Mouse (Mus musculus) olfactory bulb, adult 2 months (tissue): ENCODE results near the gene Dhx37. TPM values are rescaled to one million over a fixed set of nuclear protein-coding genes. Genes with fewer than 3 reads are reported as not detected.
"Not testable (repeated sequence)": the region's sequence is repeated elsewhere in the genome, so short reads cannot be mapped to it uniquely, and the experiment has no call there.

ENCODE experiments used
- H3K27ac ChIP-seq: fragments of 200-500 bp; 2 replicates; pipeline ENCODE4 v1.5.1; 2012; ENCODE audit warnings: low read depth, low read length; ENCODE audit not compliant: insufficient read depth
- H3K4me1 ChIP-seq: fragments of 200-500 bp; 2 replicates; pipeline ENCODE4 v1.6.1; 2012; ENCODE audit warnings: low read length; ENCODE audit not compliant: control insufficient read depth, insufficient read depth
- H3K4me3 ChIP-seq: fragments of 200-500 bp; 2 replicates; pipeline ENCODE4 v1.5.1; 2012; ENCODE audit warnings: mild to moderate bottlenecking, low read depth, low read length, moderate library complexity; ENCODE audit not compliant: insufficient read depth
- CTCF ChIP-seq: fragments of 200-500 bp; IDR thresholded peaks from 2 replicates; pipeline ENCODE4 v1.5.1; 2012; ENCODE audit warnings: low read depth, mild to moderate bottlenecking, low read length, moderate library complexity; ENCODE audit not compliant: insufficient read depth
- POLR2A ChIP-seq: fragments of 200-500 bp; IDR thresholded peaks from 2 replicates; pipeline ENCODE4 v1.6.1; 2012; ENCODE audit warnings: mild to moderate bottlenecking, low read depth, low read length, moderate library complexity; ENCODE audit not compliant: insufficient read depth
- WGBS: fragments of 180-500 bp; shearing (Covaris S2); methylation state at CpG from one replicate; pipeline ENCODE4 v1.1.7; 2018; 5-methylcytosine and 5-hydroxymethylcytosine counted together
- polyA plus RNA-seq: library from polyadenylated mRNA; stranded (reverse); fragments of >200 nt; gene quantifications from 2 replicates; pipeline ENCODE4 v1.2.4, GENCODE M21; 2012; ENCODE audit warnings: low replicate concordance; ENCODE audit not compliant: missing spikeins, insufficient read depth, insufficient read length

The Dhx37 gene
- polyA plus RNA-seq, 1 experiment: not detected

DNA sequence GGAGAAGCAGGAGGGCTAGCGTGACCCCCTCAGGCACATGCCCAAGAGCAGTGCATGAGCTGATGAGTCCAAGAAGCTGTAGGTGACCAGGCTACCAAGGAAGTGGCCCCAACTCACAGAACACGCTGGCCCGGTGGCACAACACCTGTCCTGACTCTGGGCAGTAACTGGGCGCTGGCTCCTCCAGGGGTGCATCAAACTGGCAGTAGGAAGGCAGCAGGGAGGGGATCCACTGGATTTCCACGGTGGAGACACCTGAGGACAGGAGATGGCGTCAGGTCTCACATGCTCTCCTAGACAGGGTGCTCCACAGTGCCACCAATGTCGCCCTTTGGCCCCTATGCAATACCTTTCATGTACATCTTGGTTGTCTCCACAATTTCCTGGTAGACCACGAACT is 17.7 kb downstream of the Dhx37 start:
- WGBS: 95% methylated on average over 8 of the region's 8 CpGs
- H3K27ac ChIP-seq: no peak overlapping the region
- H3K4me3 ChIP-seq: no peak overlapping the region
- TF ChIP-seq CTCF: no peak
- no peak for TF ChIP-seq POLR2A
- no peaks in the 10 kb centered on the region for H3K4me1 ChIP-seq

DNA sequence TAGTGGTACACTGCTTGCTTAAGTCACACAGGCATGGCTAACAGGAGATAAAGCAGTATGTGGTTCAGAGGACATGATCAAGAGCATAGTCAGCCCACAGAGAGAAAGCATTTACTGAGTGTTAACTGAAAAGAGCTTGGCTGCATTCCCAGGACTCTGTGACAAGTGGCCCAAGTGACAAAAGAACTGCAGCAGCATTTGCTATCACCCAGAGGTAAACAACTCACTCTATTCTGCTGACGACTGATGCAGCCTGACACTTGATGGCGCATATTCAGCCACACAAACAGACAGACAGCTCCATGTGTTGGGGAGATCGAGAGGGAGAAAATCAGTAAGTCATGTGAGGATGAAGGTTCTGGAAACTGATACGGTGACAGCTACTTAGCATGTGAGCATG is 20.2 kb downstream of the Dhx37 start:
- no peak for TF ChIP-seq CTCF
- TF ChIP-seq POLR2A: no peak
- WGBS: 51% methylated on average over 4 of the region's 4 CpGs
- Histone ChIP-seq H3K27ac (no peak overlapping the region; the same call in 1 of the 2 replicates), H3K4me1 (no peaks in the 10 kb centered on the region), H3K4me3 (no peak overlapping the region)

DNA sequence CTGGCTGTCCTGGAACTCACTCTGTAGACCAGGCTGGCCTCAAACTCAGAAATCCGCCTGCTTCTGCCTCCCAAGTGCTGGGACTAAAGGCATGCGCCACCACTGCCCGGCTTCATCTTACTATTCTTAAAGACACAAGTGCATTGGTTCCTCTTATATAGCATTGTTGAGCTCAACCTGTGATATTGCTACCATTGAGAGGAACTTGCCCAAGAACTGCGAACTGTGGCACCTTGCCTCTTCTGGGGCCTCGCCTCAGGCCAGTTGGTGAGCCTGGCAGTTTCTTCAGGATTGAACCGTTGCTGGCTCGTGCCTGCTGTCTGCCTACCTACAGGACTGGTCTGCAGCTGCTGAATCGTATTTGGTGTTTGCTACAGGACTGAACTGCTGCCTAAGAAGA is 21.4 kb downstream of the Dhx37 start:
- not testable (repeated sequence) for H3K4me3 ChIP-seq, H3K27ac ChIP-seq, H3K4me1 ChIP-seq
- WGBS: 87% methylated on average over 8 of the region's 8 CpGs

DNA sequence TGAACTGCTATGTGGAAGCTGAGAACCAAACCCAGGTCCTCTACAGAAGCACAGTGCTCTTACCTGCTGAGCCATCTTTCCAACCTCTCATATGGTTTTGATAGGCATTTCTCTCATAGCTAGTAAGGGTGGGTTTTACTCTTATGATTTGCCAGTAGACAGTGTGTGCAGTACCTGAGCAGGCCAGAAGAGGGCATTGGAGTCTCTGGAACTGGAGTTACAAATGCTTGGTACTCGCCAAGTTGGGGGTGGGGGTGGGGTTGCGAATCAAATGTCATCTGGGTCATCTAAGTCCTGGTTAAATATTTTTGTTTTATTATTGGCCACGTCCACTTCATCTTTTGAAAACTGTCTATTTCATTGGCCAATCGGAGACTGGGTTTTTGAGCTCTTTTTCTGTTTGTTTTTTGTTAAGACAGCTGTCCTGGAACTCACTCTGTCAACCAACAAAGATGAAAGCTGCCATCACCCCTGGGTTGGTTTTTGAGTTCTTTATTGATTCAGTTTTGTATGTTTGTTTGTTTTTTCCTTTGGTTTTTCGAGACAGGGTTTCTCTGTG is 21.9 kb downstream of the Dhx37 start:
- WGBS: 59% methylated on average over 5 of the region's 5 CpGs
- Histone ChIP-seq H3K4me3 (no peak overlapping the region), H3K4me1 (peaks cover 8% of the 10 kb centered on the region), H3K27ac (no peak overlapping the region)
- no peak for TF ChIP-seq POLR2A
- TF ChIP-seq CTCF: no peak

DNA sequence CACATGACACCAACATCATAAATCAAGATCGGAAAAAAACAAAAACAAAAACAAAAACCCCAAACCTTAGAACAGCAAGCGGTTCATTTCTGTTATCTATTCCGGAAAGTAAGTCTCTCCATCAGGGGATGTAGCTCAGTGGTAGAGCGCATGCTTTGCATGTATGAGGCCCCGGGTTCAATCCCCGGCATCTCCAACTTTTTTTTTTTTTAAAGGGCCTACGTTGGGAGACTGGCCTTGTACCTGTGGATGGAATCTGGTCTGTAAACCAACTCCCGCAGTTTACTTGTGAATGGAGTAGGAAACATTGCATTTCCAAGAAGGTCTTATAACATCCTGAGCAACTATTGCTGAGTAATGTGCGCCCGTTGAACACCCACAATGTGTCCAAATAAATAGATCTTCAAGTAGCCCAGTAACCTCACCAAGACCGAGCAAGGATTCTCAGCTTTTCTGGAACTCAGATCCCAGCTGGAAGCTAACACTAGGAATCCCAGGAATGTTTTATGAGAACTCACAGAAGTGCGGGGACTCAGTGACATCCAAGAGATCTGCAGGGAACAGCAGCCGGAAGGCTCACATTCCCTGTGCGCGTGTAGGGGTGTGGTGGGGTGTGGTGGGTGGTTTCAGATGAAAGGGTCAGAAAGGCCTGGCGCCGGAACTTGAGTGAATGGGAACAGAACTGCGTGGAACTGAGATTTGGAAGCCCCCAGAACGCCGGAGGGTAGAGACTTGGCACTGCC is 24.4 kb downstream of the Dhx37 start:
- Histone ChIP-seq H3K27ac (peak overlapping the region; percentile 41; the same call in 1 of the 2 replicates), H3K4me3 (no peak overlapping the region)
- 30% methylated on average over 20 of the region's 20 CpGs for whole genome bisulfite sequencing

DNA sequence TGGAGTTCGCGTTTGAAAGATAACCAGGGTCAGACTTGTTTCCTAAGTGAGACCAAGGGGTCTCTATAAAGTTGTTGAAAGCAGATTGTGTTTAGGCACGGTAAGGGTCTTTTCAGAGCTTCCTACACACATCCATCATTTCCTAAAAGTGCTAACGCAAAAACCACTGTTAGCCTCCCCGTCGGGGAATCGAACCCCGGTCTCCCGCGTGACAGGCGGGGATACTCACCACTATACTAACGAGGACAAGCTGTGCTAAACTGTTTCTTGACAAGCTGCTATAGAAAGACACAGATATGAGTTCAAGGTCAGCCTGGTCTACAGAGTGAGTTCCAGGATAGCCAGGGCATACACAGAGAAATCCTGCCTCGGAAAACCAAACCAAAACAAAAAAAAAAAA is 25.1 kb downstream of the Dhx37 start:
- 9% methylated on average over 13 of the region's 13 CpGs for WGBS

More for the DNA sequence above, 24.4 kb downstream of the Dhx37 start:
- H3K4me1 ChIP-seq: peaks cover 19% of the 10 kb centered on the region
- TF ChIP-seq POLR2A (no peak), CTCF (no peak)

DNA sequence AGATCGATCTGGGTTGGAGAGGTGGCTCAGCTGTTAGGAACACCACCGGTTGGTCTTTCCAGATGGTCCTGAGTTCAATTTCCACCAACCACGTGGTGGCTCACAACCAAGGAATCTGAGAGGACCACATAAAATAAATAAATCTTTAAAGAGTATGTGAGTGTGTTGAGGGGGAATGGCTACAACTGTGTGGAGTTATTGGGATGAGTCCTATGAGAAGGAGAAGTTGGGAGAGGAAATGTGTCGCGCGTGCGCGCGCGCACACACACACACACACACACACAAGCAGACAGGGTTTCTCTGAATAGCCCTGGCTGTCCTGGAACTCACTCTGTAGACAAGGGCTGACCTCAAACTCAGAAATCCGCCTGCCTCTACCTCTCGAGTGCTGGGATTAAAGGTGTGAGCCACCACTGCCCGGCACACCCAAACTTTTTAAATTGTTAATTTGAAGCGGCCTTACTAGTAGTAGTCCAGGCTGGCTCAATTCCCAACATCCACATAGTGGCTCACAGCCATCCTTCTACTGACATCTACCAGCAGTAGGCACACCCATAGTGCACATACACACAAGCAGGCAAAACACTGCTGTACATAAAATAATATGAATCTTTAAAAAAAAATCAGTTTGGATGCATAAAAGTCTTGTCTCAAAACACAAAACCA is 25.9 kb downstream of the Dhx37 start:
- WGBS: 83% methylated on average over 14 of the region's 14 CpGs
- H3K4me3 ChIP-seq: no peak overlapping the region

More for the DNA sequence above, 25.1 kb downstream of the Dhx37 start:
- no peak for TF ChIP-seq POLR2A
- no peak for TF ChIP-seq CTCF
- Histone ChIP-seq H3K4me1 (peaks cover 20% of the 10 kb centered on the region), H3K4me3 (no peak overlapping the region), H3K27ac (peak overlapping the region; percentile 41; the same call in 1 of the 2 replicates)

DNA sequence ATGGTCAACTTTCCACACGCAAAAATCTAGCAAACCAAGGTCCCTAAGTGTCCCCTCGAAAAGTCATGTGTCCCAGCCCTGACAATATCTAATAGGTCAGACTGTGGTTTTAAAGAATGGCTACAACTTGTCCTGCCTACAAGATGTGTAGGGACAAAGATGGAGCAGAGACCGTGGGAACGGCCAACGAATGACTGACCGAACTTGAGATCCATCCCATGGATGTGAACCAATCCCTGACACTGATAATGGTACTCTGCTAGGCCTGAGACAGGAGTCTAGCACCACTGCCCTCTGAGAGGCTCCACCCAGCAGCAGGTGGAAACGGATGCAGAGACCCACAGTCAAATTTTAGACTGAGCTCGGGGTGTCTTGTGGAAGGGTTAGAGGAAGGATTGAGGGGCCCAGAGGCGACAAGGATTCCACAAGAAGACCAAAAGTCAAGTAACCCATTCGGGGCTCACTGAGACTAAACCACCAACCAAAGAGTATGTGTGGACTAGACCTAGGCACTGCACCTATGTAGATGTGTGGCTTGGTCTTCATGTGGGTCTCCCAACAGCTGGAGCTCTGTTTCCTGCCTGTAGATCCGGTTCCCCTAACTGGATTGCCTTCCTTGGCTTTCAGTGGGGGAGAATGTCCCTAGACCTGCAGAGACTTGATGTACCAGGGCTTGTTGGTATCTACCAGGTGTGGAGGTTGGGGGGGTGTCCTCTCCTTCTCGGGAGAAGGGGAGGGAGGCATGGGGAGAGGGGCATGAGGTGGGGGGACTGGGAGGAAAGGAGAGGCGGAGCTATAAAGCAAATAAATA is 26.7 kb downstream of the Dhx37 start:
- TF ChIP-seq CTCF: no peak
- TF ChIP-seq POLR2A: no peak
- WGBS: 57% methylated on average over 13 of the region's 13 CpGs
- H3K27ac ChIP-seq: no peak overlapping the region

More for the DNA sequence above, 25.9 kb downstream of the Dhx37 start:
- TF ChIP-seq CTCF (no peak), POLR2A (no peak)
- H3K4me1 ChIP-seq: peaks cover 20% of the 10 kb centered on the region
- H3K27ac ChIP-seq: no peak overlapping the region

More for the DNA sequence above, 26.7 kb downstream of the Dhx37 start:
- H3K4me3 ChIP-seq: peak overlapping the region; percentile 60
- peaks cover 20% of the 10 kb centered on the region for H3K4me1 ChIP-seq
